Mouse (Mus musculus) spleen, postnatal 36 days (tissue): ENCODE results near the gene Slc6a5.
A peak's percentile ranks its signal among the peaks of the same experiment; 100 is the strongest.
"Not testable (repeated sequence)": the region's sequence is repeated elsewhere in the genome, so short reads cannot be mapped to it uniquely, and the experiment has no call there.

ENCODE experiments used
- DNase-seq, 2 experiments: peaks; one replicate each; pipeline ENCODE4 v3.0.0; 2022; ENCODE audit warnings: low spot score in 2 of 2, mixed read lengths in 1 of 2

Gene Slc6a5

GRCm38 (mm10) chr7:49913728-49914328, 3.9 kb downstream of the Slc6a5 start:
- DNase-seq, result no peak

GRCm38 (mm10) chr7:49914946-49915345, 5.0 kb downstream of the Slc6a5 start:
- no peak for DNase-seq

- DNase-seq, result no peak
Observed at GRCm38 (mm10) chr7:49915471-49915870, 5.5 kb downstream of the Slc6a5 start.

GRCm38 (mm10) chr7:49919494-49919893, 9.5 kb downstream of the Slc6a5 start:
- DNase-seq, result no peak

GRCm38 (mm10) chr7:49920751-49921150, 10.8 kb downstream of the Slc6a5 start:
- DNase-seq, result no peak

GRCm38 (mm10) chr7:49922928-49923327, 13.0 kb downstream of the Slc6a5 start:
- DNase-seq, result no peak

- peak; percentile 45 to 48 for DNase-seq
Observed at GRCm38 (mm10) chr7:49923376-49923775, 13.4 kb downstream of the Slc6a5 start.

GRCm38 (mm10) chr7:49928571-49928970, 18.6 kb downstream of the Slc6a5 start:
- no peak for DNase-seq

GRCm38 (mm10) chr7:49929999-49930398, 20.1 kb downstream of the Slc6a5 start:
- DNase-seq, result no peak

GRCm38 (mm10) chr7:49933386-49934115, 23.6 kb downstream of the Slc6a5 start:
- DNase-seq, result not testable (repeated sequence)

GRCm38 (mm10) chr7:49936821-49937220, 26.9 kb downstream of the Slc6a5 start:
- no peak for DNase-seq

GRCm38 (mm10) chr7:49942023-49942422, 32.1 kb downstream of the Slc6a5 start:
- no peak for DNase-seq

- no peak for DNase-seq
Observed at GRCm38 (mm10) chr7:49942490-49942889, 32.5 kb downstream of the Slc6a5 start.

GRCm38 (mm10) chr7:49946691-49947090, 36.7 kb downstream of the Slc6a5 start:
- no peak for DNase-seq

- DNase-seq, result no peak
Observed at GRCm38 (mm10) chr7:49953546-49954181, 43.7 kb downstream of the Slc6a5 start.

- DNase-seq, result no peak
Observed at GRCm38 (mm10) chr7:49954834-49955233, 44.9 kb downstream of the Slc6a5 start.

- no peak for DNase-seq
Observed at GRCm38 (mm10) chr7:49957142-49957541, 47.2 kb downstream of the Slc6a5 start.

GRCm38 (mm10) chr7:49963764-49964163, 53.8 kb downstream of the Slc6a5 start:
- no peak for DNase-seq

- no peak for DNase-seq
Observed at GRCm38 (mm10) chr7:49969516-49969915, 59.6 kb downstream of the Slc6a5 start.

GRCm38 (mm10) chr7:49974841-49975440, 65.0 kb downstream of the Slc6a5 start, which contains the start of gene Nell1:
TSS of gene Nell1 (plus strand) at chr7:49974864.
- no peak for DNase-seq

GRCm38 (mm10) chr7:49975441-49976121, 65.6 kb downstream of the Slc6a5 start:
- DNase-seq, result no peak
